Mouse (Mus musculus) frontal cortex, adult (tissue): ENCODE results near the gene Ube2s.
"Not testable (repeated sequence)": the region's sequence is repeated elsewhere in the genome, so short reads cannot be mapped to it uniquely, and the experiment has no call there.

Experiments used
- ATAC-seq: cut with Nextera tagmentation; 2 replicates; pipeline ENCODE4 v1.9.2; 2017; ENCODE audit warnings: mild to moderate bottlenecking, moderate library complexity, mixed read lengths; ENCODE audit not compliant: low TSS enrichment

The Ube2s gene

GRCm38 (mm10) chr7:4812303-4813104, at the start of gene Ube2s:
Ube2s (minus strand) TSS chr7:4812590.
- ATAC-seq, result peak; percentile 98

- not testable (repeated sequence) for ATAC-seq
These were observed 48.5 kb upstream of the Ube2s start for GRCm38 (mm10) chr7:4860926-4861325.

GRCm38 (mm10) chr7:4859418-4859978, 47.1 kb upstream of the Ube2s start:
- no peak for ATAC-seq

GRCm38 (mm10) chr7:4857321-4857720, 44.9 kb upstream of the Ube2s start:
- no peak for ATAC-seq

- ATAC-seq, result no peak
These were observed 44.1 kb upstream of the Ube2s start for GRCm38 (mm10) chr7:4856508-4856907.

GRCm38 (mm10) chr7:4853613-4854012, 41.2 kb upstream of the Ube2s start:
- no peak for ATAC-seq

- no peak for ATAC-seq
These were observed 38.9 kb upstream of the Ube2s start for GRCm38 (mm10) chr7:4851315-4851688.

GRCm38 (mm10) chr7:4850621-4851314, 38.4 kb upstream of the Ube2s start:
- ATAC-seq, result no peak

- no peak for ATAC-seq
These were observed 37.0 kb upstream of the Ube2s start for GRCm38 (mm10) chr7:4849372-4849771.

- ATAC-seq, result peak; percentile 72
These were observed 32.5 kb upstream of the Ube2s start for GRCm38 (mm10) chr7:4844917-4845309.

GRCm38 (mm10) chr7:4844245-4844916, 32.0 kb upstream of the Ube2s start, which contains the start of gene Shisa7:
Shisa7 (minus strand) TSS chr7:4844696.
- peak; percentile 10; the same call in 1 of the 2 replicates for ATAC-seq

- peak; percentile 48 for ATAC-seq
These were observed 31.3 kb upstream of the Ube2s start for GRCm38 (mm10) chr7:4843604-4844244.

- ATAC-seq, result no peak
These were observed 30.3 kb upstream of the Ube2s start for GRCm38 (mm10) chr7:4842634-4843131.

GRCm38 (mm10) chr7:4842077-4842476, 29.7 kb upstream of the Ube2s start:
- peak; percentile 13; the same call in 1 of the 2 replicates for ATAC-seq

GRCm38 (mm10) chr7:4837639-4838038, 25.2 kb upstream of the Ube2s start:
- ATAC-seq, result no peak

- peak; percentile 78 for ATAC-seq
These were observed 24.0 kb upstream of the Ube2s start for GRCm38 (mm10) chr7:4836351-4836792.

- no peak for ATAC-seq
These were observed 23.4 kb upstream of the Ube2s start for GRCm38 (mm10) chr7:4835631-4836327.

- ATAC-seq, result no peak
These were observed 18.1 kb upstream of the Ube2s start for GRCm38 (mm10) chr7:4830476-4830875.

- no peak for ATAC-seq
These were observed 13.0 kb upstream of the Ube2s start for GRCm38 (mm10) chr7:4825365-4825764.

- ATAC-seq, result 0 out of 2 replicates have a peak, but pooled peaks have one; percentile 7
These were observed 9.9 kb upstream of the Ube2s start for GRCm38 (mm10) chr7:4822162-4822907.
